Mouse (Mus musculus): Measurements from ENCODE around the gene Iqgap2. TPM values are rescaled to one million over a fixed set of nuclear protein-coding genes. Genes with fewer than 3 reads are reported as not detected.

The Iqgap2 gene
- polyA plus RNA-seq, 1 experiment: 2.4 TPM

DNA sequence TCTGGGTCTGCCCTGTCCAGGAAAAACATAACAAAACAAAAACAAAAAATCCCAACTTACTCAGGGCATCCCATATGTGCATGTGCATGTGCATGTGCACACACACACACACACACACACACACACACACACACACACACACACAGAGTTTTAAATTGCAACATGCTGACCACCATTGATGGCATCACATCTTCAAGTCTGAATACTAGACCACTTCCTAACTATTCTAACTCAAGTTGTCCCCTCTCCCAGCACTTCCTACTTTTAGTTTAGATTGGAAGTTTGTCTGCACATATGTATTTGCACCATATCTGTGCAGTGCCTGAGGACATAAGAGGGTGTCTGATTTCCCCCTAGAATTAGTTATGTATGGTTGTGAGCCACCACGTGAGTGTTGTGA, 49.8 kb downstream of the Iqgap2 start:
- 80% methylated on average over 1 of the region's 1 CpGs for WGBS
- TF ChIP-seq CTCF (IDR thresholded peaks at IDR 0.05; ENCODE audit: insufficient read depth, low read length) (no peak), POLR2A (IDR thresholded peaks at IDR 0.05; ENCODE audit: borderline replicate concordance, extremely low read depth, low read depth, low read length) (no peak)
- DNase-seq: no peak
- Histone ChIP-seq H3K4me1 (ENCODE audit: control insufficient read depth, insufficient read depth, low read length) (no peaks in the 10 kb centered on the region), H3K4me3 (replicated peaks; ENCODE audit: extremely low read depth, low read depth, low read length) (no peak overlapping the region)

DNA sequence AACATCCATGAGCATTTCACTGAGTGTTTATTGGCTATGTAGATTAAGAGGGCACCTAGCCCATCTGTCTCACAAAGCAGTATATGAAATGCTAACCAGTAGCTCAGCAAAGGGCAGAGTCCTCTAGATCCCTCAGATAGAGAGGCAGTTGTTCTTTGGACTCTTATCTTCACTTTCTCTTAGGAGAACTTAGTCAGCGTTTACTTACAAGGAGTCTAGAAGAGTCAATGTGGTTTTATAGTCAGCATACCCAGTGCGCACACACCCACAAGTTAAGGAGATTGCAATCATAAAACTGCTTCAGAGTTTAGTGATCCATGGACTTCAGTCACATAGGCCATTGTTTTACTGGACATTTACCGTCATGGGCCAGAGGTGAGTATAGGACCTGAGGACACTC, 54.8 kb downstream of the Iqgap2 start:
- WGBS: 81% methylated on average over 3 of the region's 3 CpGs
- no peak for TF ChIP-seq POLR2A (IDR thresholded peaks at IDR 0.05; ENCODE audit: borderline replicate concordance, extremely low read depth, low read depth, low read length)
- no peak for TF ChIP-seq CTCF (IDR thresholded peaks at IDR 0.05; ENCODE audit: insufficient read depth, low read length)
- Histone ChIP-seq H3K4me3 (replicated peaks; ENCODE audit: extremely low read depth, low read depth, low read length) (no peak overlapping the region), H3K4me1 (ENCODE audit: control insufficient read depth, insufficient read depth, low read length) (no peaks in the 10 kb centered on the region)
- no peak for DNase-seq

DNA sequence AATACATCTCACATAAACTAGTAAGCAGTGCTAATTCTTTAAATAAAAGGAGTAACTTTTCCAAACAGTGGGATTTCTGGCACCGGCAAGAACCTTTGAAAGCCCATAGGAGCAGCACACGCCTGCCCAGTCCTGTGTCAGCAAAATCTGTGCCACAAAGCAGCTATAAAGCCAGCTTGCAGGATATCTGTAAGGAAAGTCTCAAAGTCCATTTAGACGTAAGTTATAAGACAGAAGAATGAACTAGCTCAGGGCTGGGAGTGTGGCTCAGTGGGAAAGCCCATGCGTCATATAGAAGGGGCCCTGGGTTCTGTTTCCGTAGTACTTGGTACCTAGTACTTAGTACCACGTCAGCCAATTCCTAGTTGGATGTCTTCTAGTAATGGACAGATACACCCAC, 58.2 kb downstream of the Iqgap2 start:
- TF ChIP-seq CTCF (IDR thresholded peaks at IDR 0.05; ENCODE audit: insufficient read depth, low read length) (no peak), POLR2A (IDR thresholded peaks at IDR 0.05; ENCODE audit: borderline replicate concordance, extremely low read depth, low read depth, low read length) (no peak)
- no peaks in the 10 kb centered on the region for H3K4me1 ChIP-seq (ENCODE audit: control insufficient read depth, insufficient read depth, low read length)
- WGBS: 93% methylated on average over 6 of the region's 6 CpGs
- DNase-seq: no peak
- H3K4me3 ChIP-seq (replicated peaks; ENCODE audit: extremely low read depth, low read depth, low read length): no peak overlapping the region

DNA sequence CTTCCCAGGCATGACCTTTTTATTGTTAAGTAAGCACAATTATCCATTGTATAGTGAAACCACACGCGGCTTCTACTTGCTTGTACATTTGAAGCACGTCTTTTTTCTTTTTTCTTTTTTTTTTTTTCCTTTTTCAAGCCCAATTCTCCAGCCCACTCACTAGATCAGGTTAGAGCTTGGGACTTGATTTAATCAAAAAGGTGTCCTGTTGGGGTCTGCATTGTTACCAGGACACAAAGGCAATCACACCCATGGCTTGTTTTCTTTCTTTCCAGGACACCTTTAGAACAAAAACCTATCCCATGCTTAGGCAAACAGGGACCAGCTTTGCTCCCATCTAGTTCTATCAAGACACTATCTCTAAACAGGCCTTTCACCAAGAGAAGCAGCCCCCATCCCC, 59.0 kb downstream of the Iqgap2 start:
- Histone ChIP-seq H3K4me3 (replicated peaks; ENCODE audit: extremely low read depth, low read depth, low read length) (no peak overlapping the region), H3K4me1 (ENCODE audit: control insufficient read depth, insufficient read depth, low read length) (no peaks in the 10 kb centered on the region)
- 60% methylated on average over 3 of the region's 3 CpGs for WGBS
- no peak for TF ChIP-seq POLR2A (IDR thresholded peaks at IDR 0.05; ENCODE audit: borderline replicate concordance, extremely low read depth, low read depth, low read length)
- TF ChIP-seq CTCF (IDR thresholded peaks at IDR 0.05; ENCODE audit: insufficient read depth, low read length): no peak
- DNase-seq: no peak

DNA sequence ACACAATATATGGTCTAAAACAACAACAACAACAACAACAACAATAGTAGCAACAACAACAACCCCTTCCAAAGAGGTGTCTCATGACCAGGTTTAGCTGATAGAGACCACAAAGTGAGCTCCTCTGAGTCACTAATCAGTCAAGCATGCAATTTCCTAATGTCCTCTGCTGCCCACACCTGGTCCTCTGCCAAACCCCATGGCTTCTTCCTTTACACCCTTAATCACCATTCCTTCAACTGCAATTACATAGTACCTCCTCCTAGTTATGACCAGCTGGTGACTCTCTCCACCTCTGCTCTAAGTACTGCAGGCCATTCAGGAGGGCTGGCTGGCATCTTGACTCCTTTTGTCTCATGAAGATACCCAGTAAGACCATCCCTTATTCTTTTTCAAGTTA, 60.0 kb downstream of the Iqgap2 start:
- H3K4me1 ChIP-seq (ENCODE audit: control insufficient read depth, insufficient read depth, low read length): no peaks in the 10 kb centered on the region
- TF ChIP-seq CTCF (IDR thresholded peaks at IDR 0.05; ENCODE audit: insufficient read depth, low read length) (no peak), POLR2A (IDR thresholded peaks at IDR 0.05; ENCODE audit: borderline replicate concordance, extremely low read depth, low read depth, low read length) (no peak)
- H3K4me3 ChIP-seq (replicated peaks; ENCODE audit: extremely low read depth, low read depth, low read length): no peak overlapping the region
- DNase-seq: no peak

DNA sequence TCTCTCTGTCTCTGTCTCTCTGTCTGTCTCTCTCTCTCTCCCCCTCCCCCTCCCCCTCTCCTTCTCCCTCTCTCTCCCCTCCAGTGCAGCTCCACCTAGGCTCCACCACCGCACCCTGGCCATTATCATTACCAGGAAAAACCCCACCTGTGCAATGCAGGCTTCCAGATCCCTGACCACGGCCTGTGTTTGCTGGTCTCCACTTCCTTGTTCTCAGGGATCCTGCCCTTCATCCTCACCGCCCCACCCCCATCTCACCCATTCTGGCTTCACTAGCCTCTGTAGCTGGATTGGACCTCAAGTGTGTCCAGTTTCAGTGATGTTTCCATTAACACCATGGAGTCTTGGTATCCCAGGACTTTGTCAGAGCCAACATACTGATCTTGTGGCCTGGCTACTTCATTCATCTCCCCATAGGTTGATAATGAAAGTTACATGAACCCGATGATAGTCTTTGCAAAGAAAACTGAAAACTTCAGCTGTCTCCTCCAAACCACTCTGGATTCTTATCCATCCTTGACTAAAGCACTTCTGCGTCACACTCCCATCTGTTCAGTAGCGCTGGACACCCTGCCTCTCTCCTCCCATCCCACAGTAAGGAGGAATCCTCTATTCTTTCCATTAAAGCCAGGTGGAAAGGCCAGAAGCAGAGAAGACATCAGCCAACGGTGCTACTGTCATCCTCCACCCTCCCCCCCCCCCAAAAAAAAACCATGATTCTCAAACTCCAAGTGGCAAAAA, 62.1 kb downstream of the Iqgap2 start:
- no peak for DNase-seq
- 82% methylated on average over 7 of the region's 7 CpGs for WGBS
- Histone ChIP-seq H3K4me3 (replicated peaks; ENCODE audit: extremely low read depth, low read depth, low read length) (no peak overlapping the region), H3K4me1 (ENCODE audit: control insufficient read depth, insufficient read depth, low read length) (no peaks in the 10 kb centered on the region)
- TF ChIP-seq POLR2A (IDR thresholded peaks at IDR 0.05; ENCODE audit: borderline replicate concordance, extremely low read depth, low read depth, low read length) (no peak), CTCF (IDR thresholded peaks at IDR 0.05; ENCODE audit: insufficient read depth, low read length) (no peak)

DNA sequence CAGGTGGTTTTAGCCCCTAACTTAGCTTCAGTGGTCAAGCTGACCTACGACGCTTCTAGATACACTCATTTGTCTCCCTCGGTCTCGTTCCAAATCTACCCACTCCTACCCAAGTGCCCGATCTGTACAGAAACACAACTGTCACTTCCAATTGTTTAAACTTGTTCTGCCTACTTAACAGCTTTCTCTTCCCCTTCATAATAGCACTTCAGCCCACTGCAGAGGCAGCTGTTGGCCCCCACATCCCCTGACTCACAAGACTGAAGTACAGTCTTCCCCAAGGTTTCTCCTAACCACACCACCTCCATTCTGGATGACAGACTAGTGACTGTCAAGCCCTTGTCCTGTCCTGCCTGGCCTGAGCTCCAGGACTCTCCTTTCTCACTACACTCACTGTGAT, 63.1 kb downstream of the Iqgap2 start:
- no peak for TF ChIP-seq CTCF (IDR thresholded peaks at IDR 0.05; ENCODE audit: insufficient read depth, low read length)
- TF ChIP-seq POLR2A (IDR thresholded peaks at IDR 0.05; ENCODE audit: borderline replicate concordance, extremely low read depth, low read depth, low read length): no peak
- no peak for DNase-seq
- Histone ChIP-seq H3K4me1 (ENCODE audit: control insufficient read depth, insufficient read depth, low read length) (no peaks in the 10 kb centered on the region), H3K4me3 (replicated peaks; ENCODE audit: extremely low read depth, low read depth, low read length) (no peak overlapping the region)
- WGBS: 67% methylated on average over 5 of the region's 5 CpGs

DNA sequence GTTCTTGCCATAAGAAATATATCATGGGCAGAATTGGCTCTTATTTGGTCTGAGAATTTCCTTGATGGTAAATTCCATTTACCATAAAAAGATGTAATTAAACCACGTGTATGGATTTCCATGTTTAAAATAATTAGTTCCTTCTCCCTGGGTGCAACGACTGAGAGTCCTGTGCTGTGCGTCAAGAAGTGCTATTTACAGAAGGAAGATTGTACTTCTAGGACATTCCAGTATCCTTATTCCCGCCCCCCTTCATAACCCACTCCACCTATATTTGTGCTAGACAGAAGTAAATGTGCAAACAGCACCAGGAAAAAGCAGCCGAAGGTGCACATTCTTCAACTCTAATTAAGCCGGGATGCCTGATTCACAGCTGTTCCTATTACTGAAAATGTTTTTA, 65.5 kb downstream of the Iqgap2 start:
- no peaks in the 10 kb centered on the region for H3K4me1 ChIP-seq (ENCODE audit: control insufficient read depth, insufficient read depth, low read length)
- 60% methylated on average over 6 of the region's 6 CpGs for WGBS
- DNase-seq: no peak
- no peak for TF ChIP-seq CTCF (IDR thresholded peaks at IDR 0.05; ENCODE audit: insufficient read depth, low read length)
- TF ChIP-seq POLR2A (IDR thresholded peaks at IDR 0.05; ENCODE audit: borderline replicate concordance, extremely low read depth, low read depth, low read length): no peak
- no peak overlapping the region for H3K4me3 ChIP-seq (replicated peaks; ENCODE audit: extremely low read depth, low read depth, low read length)

DNA sequence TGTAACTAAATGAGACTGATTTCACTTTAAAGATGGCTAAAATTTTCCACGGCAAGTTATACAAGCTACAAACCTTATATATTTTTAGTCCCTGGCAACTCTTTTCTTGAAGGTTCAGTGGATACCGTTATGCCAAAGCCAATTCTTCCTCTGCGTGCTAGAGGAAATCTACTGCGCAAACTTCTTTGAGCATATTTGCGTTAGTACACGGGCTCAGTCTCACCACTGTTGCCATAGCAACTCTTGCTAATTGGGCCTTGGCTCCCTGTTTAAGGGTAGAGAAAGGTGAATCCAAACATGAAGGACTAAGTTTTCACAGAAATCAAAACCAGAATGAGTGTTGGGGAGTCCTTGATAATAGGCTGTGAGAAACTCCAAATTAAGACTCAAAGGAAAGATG, 68.8 kb downstream of the Iqgap2 start:
- WGBS: 79% methylated on average over 6 of the region's 6 CpGs
- DNase-seq: no peak
- H3K4me1 ChIP-seq (ENCODE audit: control insufficient read depth, insufficient read depth, low read length): no peaks in the 10 kb centered on the region
- no peak overlapping the region for H3K4me3 ChIP-seq (replicated peaks; ENCODE audit: extremely low read depth, low read depth, low read length)
- TF ChIP-seq CTCF (IDR thresholded peaks at IDR 0.05; ENCODE audit: insufficient read depth, low read length) (no peak), POLR2A (IDR thresholded peaks at IDR 0.05; ENCODE audit: borderline replicate concordance, extremely low read depth, low read depth, low read length) (no peak)

DNA sequence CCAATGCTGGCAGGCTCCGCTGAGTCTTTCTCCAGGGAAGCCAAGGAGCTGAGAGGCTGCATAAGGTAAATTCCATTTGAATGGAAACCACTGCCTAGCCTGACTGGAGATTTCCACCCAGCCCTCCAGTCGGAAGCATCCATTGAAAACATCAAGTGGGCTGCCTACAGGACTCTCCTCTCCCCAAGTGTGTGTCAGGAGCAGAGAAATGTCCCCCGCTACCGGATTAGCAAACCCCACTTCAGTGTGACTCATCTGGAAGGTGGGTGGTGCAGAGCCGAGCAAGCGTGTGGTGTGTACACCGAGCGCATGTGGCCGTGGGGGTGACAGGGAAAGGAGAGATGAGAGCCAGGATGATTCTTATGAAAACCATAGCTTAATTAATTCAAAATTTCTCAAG, 71.7 kb downstream of the Iqgap2 start:
- Histone ChIP-seq H3K4me3 (replicated peaks; ENCODE audit: extremely low read depth, low read depth, low read length) (no peak overlapping the region), H3K4me1 (ENCODE audit: control insufficient read depth, insufficient read depth, low read length) (no peaks in the 10 kb centered on the region)
- DNase-seq: no peak
- TF ChIP-seq CTCF (IDR thresholded peaks at IDR 0.05; ENCODE audit: insufficient read depth, low read length): no peak
- TF ChIP-seq POLR2A (IDR thresholded peaks at IDR 0.05; ENCODE audit: borderline replicate concordance, extremely low read depth, low read depth, low read length): no peak
- 80% methylated on average over 9 of the region's 9 CpGs for WGBS
